Mouse (Mus musculus) brain, embryonic 14.5 days (tissue): ENCODE measurements around the gene Olfr1331.

Experiments
- CTCF ChIP-seq: fragments of 200-500 bp; IDR thresholded peaks from 2 replicates; pipeline ENCODE4 v1.5.1; 2012; ENCODE audit warnings: inconsistent platforms, mild to moderate bottlenecking, moderate library complexity, borderline replicate concordance; ENCODE audit not compliant: insufficient read depth, insufficient read length; ENCODE audit errors: extremely low read depth
- POLR2A ChIP-seq: fragments of 200-500 bp; IDR thresholded peaks from 2 replicates; pipeline ENCODE4 v1.6.1; 2012; ENCODE audit warnings: mild to moderate bottlenecking, inconsistent platforms, borderline replicate concordance; ENCODE audit not compliant: poor library complexity, insufficient read depth, insufficient read length, severe bottlenecking; ENCODE audit errors: extremely low read depth

GRCm38 (mm10) chr4:118867566-118867965 lies 3.1 kb downstream of the Olfr1331 start:
- TF ChIP-seq CTCF (no peak), POLR2A (no peak)
